Mouse (Mus musculus) neural tube, embryonic 11.5 days (tissue): ENCODE results near the gene Slc15a3. TPM values are rescaled to one million over a fixed set of nuclear protein-coding genes. Genes with fewer than 3 reads are reported as not detected.

ENCODE experiments used
- ATAC-seq: fragments of 200-750 bp; cut with Nextera tagmentation; 2 replicates; pipeline ENCODE4 v1.8.0; 2017; ENCODE audit warnings: moderate number of reproducible peaks, mild to moderate bottlenecking, moderate TSS enrichment, moderate library complexity; ENCODE audit not compliant: insufficient read depth, low FRiP score, low TSS enrichment
- DNase-seq: peaks from one replicate; pipeline ENCODE4 v3.0.0-alpha.2; 2015; ENCODE audit warnings: low spot score
- H3K27ac ChIP-seq: fragments of 300-500 bp; sonication (generic); 2 replicates; pipeline ENCODE4 v1.5.1; 2014; ENCODE audit warnings: low read depth, mild to moderate bottlenecking, low read length
- H3K27me3 ChIP-seq: fragments of 300-500 bp; sonication (generic); 2 replicates; pipeline ENCODE4 v1.6.1; 2014; ENCODE audit warnings: mild to moderate bottlenecking, low read length, mixed read lengths; ENCODE audit not compliant: control insufficient read depth, insufficient read depth
- H3K36me3 ChIP-seq: fragments of 300-500 bp; sonication (generic); 2 replicates; pipeline ENCODE4 v1.6.1; 2014; ENCODE audit warnings: mild to moderate bottlenecking, low read length, moderate library complexity, mixed read lengths; ENCODE audit not compliant: control insufficient read depth, insufficient read depth
- H3K4me1 ChIP-seq: fragments of 300-500 bp; sonication (generic); 2 replicates; pipeline ENCODE4 v1.6.1; 2014; ENCODE audit warnings: low read length, mixed read lengths; ENCODE audit not compliant: control insufficient read depth, insufficient read depth
- H3K4me2 ChIP-seq: fragments of 300-500 bp; sonication (generic); 2 replicates; pipeline ENCODE4 v1.6.1; 2014; ENCODE audit warnings: low read depth, mild to moderate bottlenecking, moderate library complexity
- H3K4me3 ChIP-seq: fragments of 300-500 bp; sonication (generic); 2 replicates; pipeline ENCODE4 v1.5.1; 2014; ENCODE audit warnings: low read depth, low read length
- H3K9ac ChIP-seq: fragments of 300-500 bp; sonication (generic); 2 replicates; pipeline ENCODE4 v1.6.1; 2014; ENCODE audit warnings: mild to moderate bottlenecking, low read length
- H3K9me3 ChIP-seq: fragments of 300-500 bp; sonication (generic); 2 replicates; pipeline ENCODE4 v1.6.1; 2016; ENCODE audit warnings: low read length; ENCODE audit not compliant: control insufficient read depth
- WGBS: fragments of 180-500 bp; shearing (Covaris S2); extraction: QIAGEN DNeasy Blood & Tissue Kit; methylation state at CpG from one replicate; pipeline ENCODE4 v1.1.7; 2014; 5-methylcytosine and 5-hydroxymethylcytosine counted together
- polyA plus RNA-seq: library from polyadenylated mRNA; unstranded; fragments of >200 nt; fragmentation: Nextera tagmentation; extraction: Ambion mirVana; gene quantifications from 2 replicates; pipeline ENCODE4 v1.2.1, GENCODE M21; 2014

Gene Slc15a3
- polyA plus RNA-seq, 1 experiment from 2014 or later = 0.09 TPM

GRCm38 (mm10) chr19:10804850-10805660 lies 34.5 kb upstream of the Slc15a3 start:
- no peak overlapping the region for H3K9ac ChIP-seq
- H3K4me1 ChIP-seq = no peaks in the 10 kb centered on the region
- ATAC-seq = no peak
- H3K9me3 ChIP-seq = no peaks in the 10 kb centered on the region
- 89% methylated on average over 2 of the region's 2 CpGs for whole genome bisulfite sequencing
- H3K36me3 ChIP-seq = no peaks in the 10 kb centered on the region
- no peak overlapping the region for H3K4me3 ChIP-seq
- no peak for DNase-seq
- no peak overlapping the region for H3K4me2 ChIP-seq
- H3K27ac ChIP-seq = no peak overlapping the region
- H3K27me3 ChIP-seq = no peaks in the 10 kb centered on the region

DNA sequence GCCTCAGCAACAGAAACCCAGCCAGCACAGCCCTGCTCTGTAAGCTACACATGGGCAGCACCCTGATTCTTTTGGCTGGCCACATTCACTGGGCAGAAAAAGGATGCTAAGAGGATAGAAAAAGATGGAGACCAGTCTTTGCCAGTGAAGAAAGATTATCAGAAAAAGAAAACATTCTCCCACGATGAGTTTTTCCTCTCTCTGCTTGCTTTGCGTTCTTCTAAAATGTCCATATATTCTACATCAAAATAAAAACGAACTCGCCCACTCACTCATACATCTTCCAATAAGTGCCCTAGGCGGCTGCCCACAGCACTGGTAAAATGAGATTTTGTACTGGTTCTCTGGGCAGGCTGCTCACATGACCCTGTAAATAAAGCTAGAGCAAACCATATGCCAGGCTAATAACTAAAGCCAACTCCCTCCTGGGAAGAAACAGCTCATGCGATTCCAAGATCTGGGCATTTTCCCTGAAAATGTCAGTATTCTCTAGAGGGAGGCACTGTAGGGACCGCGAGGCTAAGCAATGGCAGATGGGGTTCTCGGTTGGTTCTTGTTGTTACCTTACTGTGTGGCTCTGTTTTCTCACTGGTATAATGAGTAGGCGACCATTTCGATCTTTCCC lies 33.8 kb upstream of the Slc15a3 start:
- no peak overlapping the region for H3K4me2 ChIP-seq
- H3K36me3 ChIP-seq = no peaks in the 10 kb centered on the region
- H3K27ac ChIP-seq = no peak overlapping the region
- no peaks in the 10 kb centered on the region for H3K9me3 ChIP-seq
- no peaks in the 10 kb centered on the region for H3K4me1 ChIP-seq
- WGBS = 87% methylated on average over 11 of the region's 11 CpGs
- H3K27me3 ChIP-seq = no peaks in the 10 kb centered on the region
- H3K9ac ChIP-seq = no peak overlapping the region
- DNase-seq = no peak
- ATAC-seq = no peak
- no peak overlapping the region for H3K4me3 ChIP-seq

GRCm38 (mm10) chr19:10808524-10809233 lies 30.8 kb upstream of the Slc15a3 start:
- no peak for ATAC-seq
- no peak overlapping the region for H3K27ac ChIP-seq
- no peaks in the 10 kb centered on the region for H3K27me3 ChIP-seq
- H3K9ac ChIP-seq = no peak overlapping the region
- H3K4me3 ChIP-seq = no peak overlapping the region
- DNase-seq = no peak
- H3K4me1 ChIP-seq = no peaks in the 10 kb centered on the region
- H3K4me2 ChIP-seq = no peak overlapping the region
- no peaks in the 10 kb centered on the region for H3K36me3 ChIP-seq
- H3K9me3 ChIP-seq = no peaks in the 10 kb centered on the region
- WGBS = 90% methylated on average over 12 of the region's 12 CpGs

- DNase-seq = peak; percentile 13
- H3K9me3 ChIP-seq = no peaks in the 10 kb centered on the region
- H3K4me1 ChIP-seq = no peaks in the 10 kb centered on the region
- H3K27me3 ChIP-seq = no peaks in the 10 kb centered on the region
- no peaks in the 10 kb centered on the region for H3K36me3 ChIP-seq
- H3K9ac ChIP-seq = no peak overlapping the region
- H3K4me2 ChIP-seq = no peak overlapping the region
- no peak overlapping the region for H3K27ac ChIP-seq
- H3K4me3 ChIP-seq = no peak overlapping the region
- 80% methylated on average over 11 of the region's 11 CpGs for WGBS
- no peak for ATAC-seq
These were observed 29.9 kb upstream of the Slc15a3 start for GRCm38 (mm10) chr19:10809428-10810175.

DNA sequence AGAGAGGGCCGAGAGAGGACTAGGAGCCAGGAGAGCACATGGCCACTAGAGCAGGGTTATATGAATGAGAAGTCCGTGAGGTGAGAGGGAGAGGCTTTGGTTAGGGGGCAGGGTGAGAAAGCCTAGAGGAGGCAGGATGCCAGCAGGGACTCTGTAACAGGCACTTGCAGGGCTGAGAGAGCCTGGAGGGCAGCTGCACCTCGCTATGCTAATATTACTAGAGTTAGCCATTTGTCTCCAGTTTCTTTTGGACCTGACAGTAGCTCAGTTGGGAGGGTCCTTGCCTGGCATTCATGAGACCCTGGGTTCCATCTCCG lies 29.4 kb upstream of the Slc15a3 start:
- H3K27me3 ChIP-seq = no peaks in the 10 kb centered on the region
- H3K9me3 ChIP-seq = no peaks in the 10 kb centered on the region
- no peak overlapping the region for H3K9ac ChIP-seq
- ATAC-seq = no peak
- H3K4me3 ChIP-seq = no peak overlapping the region
- DNase-seq = no peak
- H3K4me2 ChIP-seq = no peak overlapping the region
- H3K27ac ChIP-seq = no peak overlapping the region
- 70% methylated on average over 4 of the region's 4 CpGs for WGBS
- H3K4me1 ChIP-seq = no peaks in the 10 kb centered on the region
- H3K36me3 ChIP-seq = no peaks in the 10 kb centered on the region

DNA sequence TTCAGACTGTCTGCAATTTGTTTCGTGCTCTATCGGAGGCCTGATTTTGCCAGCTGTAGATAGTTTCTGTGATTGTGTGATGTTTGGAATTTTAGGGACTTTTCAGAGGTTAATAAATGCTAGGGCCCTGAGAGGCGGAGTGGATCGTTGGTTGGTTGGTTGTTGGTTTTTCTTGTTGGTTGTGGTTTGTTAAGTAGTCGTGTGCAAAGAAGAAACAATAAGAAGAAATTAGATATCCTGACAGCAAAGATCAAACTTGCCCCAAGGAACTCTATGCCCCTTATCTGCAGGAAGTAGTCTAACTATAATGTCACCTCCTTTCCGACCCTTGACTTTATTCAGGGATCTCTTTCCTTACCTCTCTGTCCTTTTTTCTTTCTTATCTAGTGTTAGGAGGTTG lies 28.1 kb upstream of the Slc15a3 start:
- Histone ChIP-seq H3K4me2 (no peak overlapping the region), H3K9ac (no peak overlapping the region), H3K27ac (no peak overlapping the region), H3K27me3 (no peaks in the 10 kb centered on the region), H3K9me3 (no peaks in the 10 kb centered on the region), H3K4me3 (no peak overlapping the region), H3K36me3 (no peaks in the 10 kb centered on the region), H3K4me1 (no peaks in the 10 kb centered on the region)
- 85% methylated on average over 6 of the region's 6 CpGs for WGBS
- ATAC-seq (no peak), DNase-seq (no peak)

- H3K27me3 ChIP-seq = no peaks in the 10 kb centered on the region
- WGBS = 93% methylated on average over 5 of the region's 5 CpGs
These were observed 26.5 kb upstream of the Slc15a3 start for GRCm38 (mm10) chr19:10813039-10813438.

DNA sequence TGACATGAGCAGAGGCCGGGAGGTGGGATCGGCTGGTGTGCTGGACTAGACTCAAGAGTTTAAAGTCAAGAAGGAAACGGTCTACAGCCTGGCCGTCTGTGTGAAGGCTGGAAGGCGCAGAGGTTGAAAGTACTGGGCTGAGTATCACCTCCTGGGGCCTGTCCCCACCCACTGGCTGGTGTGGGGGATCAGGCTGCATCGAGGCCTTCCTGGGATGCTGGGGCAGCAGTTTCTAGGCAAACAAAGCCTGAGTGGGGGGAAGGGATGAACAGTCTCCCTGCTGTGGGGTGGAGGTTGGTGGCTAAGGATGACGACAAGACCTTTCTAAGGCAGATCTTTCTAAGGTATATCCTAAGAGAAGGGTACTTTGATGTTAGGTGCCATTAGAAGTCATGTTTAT lies 25.6 kb upstream of the Slc15a3 start:
- no peak overlapping the region for H3K4me2 ChIP-seq
- no peak for DNase-seq
- no peaks in the 10 kb centered on the region for H3K9me3 ChIP-seq
- H3K4me3 ChIP-seq = no peak overlapping the region
- no peak overlapping the region for H3K27ac ChIP-seq
- no peaks in the 10 kb centered on the region for H3K4me1 ChIP-seq
- WGBS = 75% methylated on average over 7 of the region's 7 CpGs
- H3K36me3 ChIP-seq = no peaks in the 10 kb centered on the region
- no peak for ATAC-seq
- no peak overlapping the region for H3K9ac ChIP-seq
- no peaks in the 10 kb centered on the region for H3K27me3 ChIP-seq

More at GRCm38 (mm10) chr19:10813039-10813438, 26.5 kb upstream of the Slc15a3 start:
- Histone ChIP-seq H3K27ac (no peak overlapping the region), H3K36me3 (no peaks in the 10 kb centered on the region), H3K4me1 (no peaks in the 10 kb centered on the region), H3K9me3 (no peaks in the 10 kb centered on the region), H3K9ac (no peak overlapping the region), H3K4me3 (no peak overlapping the region), H3K4me2 (no peak overlapping the region)
- DNase-seq = no peak
- ATAC-seq = no peak
